ENCODE assay signal across 8 mouse cellular contexts in genomic region chr10:7118258-7119077, GRCm38 (mm10).
A peak's percentile ranks its signal among the peaks of the same experiment; 100 is the strongest.
DNase-seq lines count a peak whose midpoint lies in the region; ATAC-seq lines count a peak whose summit lies in the region.

No protein-coding gene starts in this region.

- WGBS in embryonic facial prominence, embryonic 11.5 days = 69% methylated on average over 10 of the region's 10 CpGs
- 53% methylated on average over 10 of the region's 10 CpGs for WGBS in heart, embryonic 13.5 days
- WGBS in lung, embryonic 15.5 days = 43% methylated on average over 10 of the region's 10 CpGs

- H3K9me3 ChIP-seq in embryonic facial prominence, embryonic 11.5 days (replicated peaks; ENCODE audit: control insufficient read depth, low read length) = no peaks in the 10 kb centered on the region
- no peaks in the 10 kb centered on the region for H3K9me3 ChIP-seq in heart, embryonic 13.5 days
- no peaks in the 10 kb centered on the region for H3K9me3 ChIP-seq in lung, embryonic 15.5 days

- H3K27ac ChIP-seq in embryonic facial prominence, embryonic 11.5 days (replicated peaks; ENCODE audit: low read depth, low read length) = peak overlapping the region; percentile 47
- peak overlapping the region; percentile 78 for H3K27ac ChIP-seq in heart, embryonic 13.5 days (replicated peaks)
- H3K27ac ChIP-seq in lung, embryonic 15.5 days = peak overlapping the region; percentile 60

- 0 out of 2 replicates have a peak, but pooled peaks cover 4% of the 10 kb centered on the region for H3K4me1 ChIP-seq in embryonic facial prominence, embryonic 11.5 days (ENCODE audit: control insufficient read depth, insufficient read depth, low read length)
- peaks cover 18% of the 10 kb centered on the region for H3K4me1 ChIP-seq in heart, embryonic 13.5 days
- H3K4me1 ChIP-seq in lung, embryonic 15.5 days = peaks cover 13% of the 10 kb centered on the region

- ATAC-seq in embryonic facial prominence, embryonic 11.5 days (replicated peaks; ENCODE audit: insufficient number of reproducible peaks, low FRiP score, low TSS enrichment, low read depth) = no peak
- ATAC-seq in heart, embryonic 13.5 days (ENCODE audit: extremely low read depth, insufficient number of reproducible peaks, low FRiP score, low TSS enrichment) = peak; percentile 77
- peak; percentile 81 for ATAC-seq in lung, embryonic 15.5 days (ENCODE audit: borderline replicate concordance, extremely low read depth, low FRiP score, low TSS enrichment)

- H3K27me3 ChIP-seq in embryonic facial prominence, embryonic 11.5 days (ENCODE audit: control insufficient read depth, insufficient read depth, low read length) = no peaks in the 10 kb centered on the region
- no peaks in the 10 kb centered on the region for H3K27me3 ChIP-seq in heart, embryonic 13.5 days (replicated peaks)
- H3K27me3 ChIP-seq in lung, embryonic 15.5 days = no peaks in the 10 kb centered on the region

- H3K4me3 ChIP-seq in embryonic facial prominence, embryonic 11.5 days (ENCODE audit: low read depth, low read length) = no peak overlapping the region
- no peak overlapping the region for H3K4me3 ChIP-seq in heart, embryonic 13.5 days
- H3K4me3 ChIP-seq in lung, embryonic 15.5 days = no peak overlapping the region

- DNase-seq in CD4-positive, CD25-positive, alpha-beta regulatory T cell, adult 2 months (ENCODE audit: low read depth, low spot score) = peak; percentile 44
- DNase-seq in adipocyte (ENCODE audit: low spot score) = peak; percentile 97
- DNase-seq in embryonic facial prominence, embryonic 11.5 days (ENCODE audit: low spot score) = no peak
- DNase-seq in kidney, postnatal 4 days = peak; percentile 73 to 81
- DNase-seq in telencephalon, adult 2 months (ENCODE audit: low read depth, low spot score) = peak; percentile 60
- no peak for DNase-seq in c-Kit-positive CD71-positive TER-119-positive erythroid progenitor cells, embryonic 14.5 days (ENCODE audit: low spot score)

- no peaks in the 10 kb centered on the region for H3K36me3 ChIP-seq in embryonic facial prominence, embryonic 11.5 days (replicated peaks; ENCODE audit: control insufficient read depth, insufficient read depth, low read depth, low read length)
- H3K36me3 ChIP-seq in heart, embryonic 13.5 days = peaks cover 29% of the 10 kb centered on the region
- peaks cover 7% of the 10 kb centered on the region; the same call in 1 of the 2 replicates for H3K36me3 ChIP-seq in lung, embryonic 15.5 days

- no peak overlapping the region for H3K4me2 ChIP-seq in embryonic facial prominence, embryonic 11.5 days (ENCODE audit: low read depth, low read length)
- H3K4me2 ChIP-seq in heart, embryonic 13.5 days = peak overlapping the region; percentile 22; the same call in 1 of the 2 replicates
- no peak overlapping the region for H3K4me2 ChIP-seq in lung, embryonic 15.5 days

- no peak overlapping the region for H3K9ac ChIP-seq in embryonic facial prominence, embryonic 11.5 days (replicated peaks; ENCODE audit: low read length)
- H3K9ac ChIP-seq in heart, embryonic 13.5 days = no peak overlapping the region
- no peak overlapping the region for H3K9ac ChIP-seq in lung, embryonic 15.5 days

Comparison
In these comparisons a context has a peak if more than half of its experiments do, and no peak if none do; other contexts are left out.
1. DNase-seq: peak in CD4-positive, CD25-positive, alpha-beta regulatory T cell, adult 2 months (single experiment), adipocyte (single experiment), kidney, postnatal 4 days (2 of 2) and telencephalon, adult 2 months (single experiment); none in embryonic facial prominence, embryonic 11.5 days (single experiment) and c-Kit-positive CD71-positive TER-119-positive erythroid progenitor cells, embryonic 14.5 days (single experiment).
2. Peak in every context shown above with its lines, with median percentiles within 50 percentile points of each other: H3K27ac ChIP-seq.